Mouse (Mus musculus): ENCODE measurements around the gene Ptp4a2. TPM values are rescaled to one million over a fixed set of nuclear protein-coding genes. Genes with fewer than 3 reads are reported as not detected.

Gene Ptp4a2
- total RNA-seq, 2 experiments from 2014 or later: 313 to 540 TPM

DNA sequence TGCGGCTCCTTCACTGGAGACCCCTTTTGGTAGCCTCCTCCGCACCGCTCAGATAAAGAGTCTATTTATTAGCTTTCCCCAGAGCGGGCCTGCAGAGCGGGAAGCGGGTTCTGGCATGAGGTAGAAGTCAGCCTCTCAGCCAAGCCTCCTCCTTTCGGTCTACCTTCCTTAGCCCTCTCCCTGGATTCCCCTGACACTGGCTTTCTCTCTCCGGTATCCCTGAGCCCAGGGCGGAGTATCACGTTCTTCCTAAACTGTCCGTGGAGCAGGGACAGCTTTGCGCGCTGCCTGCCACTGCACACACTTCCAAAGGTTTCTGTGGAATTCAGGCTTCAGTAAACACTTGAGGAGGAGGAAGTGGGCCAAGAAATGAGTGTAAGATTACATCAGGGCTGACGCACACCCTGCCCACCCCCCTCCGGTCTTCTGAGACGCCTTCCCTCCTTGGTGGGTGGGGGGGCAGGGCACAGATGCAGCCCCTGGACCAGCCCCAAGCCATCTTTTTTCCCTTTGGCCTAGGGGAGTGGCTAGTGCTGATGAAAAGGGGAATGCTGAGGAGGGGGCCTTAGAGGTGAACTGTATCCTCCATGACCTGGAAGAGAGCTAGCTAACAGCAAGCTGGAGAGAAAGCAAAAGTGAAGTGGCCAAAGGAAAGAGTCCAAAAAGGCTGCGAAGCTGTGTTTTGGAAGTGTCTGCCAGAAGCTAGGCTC is 15.7 kb upstream of the Ptp4a2 start:
- ATAC-seq (replicated peaks; ENCODE audit: low FRiP score, low TSS enrichment, poor library complexity, severe bottlenecking): no peak

DNA sequence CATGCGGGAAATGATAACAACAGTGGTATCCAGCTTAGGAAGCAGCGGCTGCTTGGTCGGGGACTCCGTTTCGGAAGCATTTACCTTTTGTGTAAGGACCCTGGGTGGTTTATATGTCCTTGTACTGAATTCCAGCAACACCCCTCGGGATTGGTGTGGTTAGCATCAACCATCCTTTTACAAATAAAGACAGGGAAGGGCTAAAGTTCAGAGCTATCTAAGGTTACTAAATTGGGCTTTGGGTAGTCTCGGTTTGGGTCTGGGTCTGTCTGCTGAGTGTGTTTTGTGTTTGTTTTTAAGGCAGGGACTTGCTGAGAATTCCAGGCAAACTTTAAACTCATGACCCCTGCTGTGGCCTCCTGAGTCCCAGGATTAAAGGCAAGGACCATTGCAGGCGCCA is 15.2 kb upstream of the Ptp4a2 start:
- no peak for ATAC-seq (replicated peaks; ENCODE audit: low FRiP score, low TSS enrichment, poor library complexity, severe bottlenecking)

DNA sequence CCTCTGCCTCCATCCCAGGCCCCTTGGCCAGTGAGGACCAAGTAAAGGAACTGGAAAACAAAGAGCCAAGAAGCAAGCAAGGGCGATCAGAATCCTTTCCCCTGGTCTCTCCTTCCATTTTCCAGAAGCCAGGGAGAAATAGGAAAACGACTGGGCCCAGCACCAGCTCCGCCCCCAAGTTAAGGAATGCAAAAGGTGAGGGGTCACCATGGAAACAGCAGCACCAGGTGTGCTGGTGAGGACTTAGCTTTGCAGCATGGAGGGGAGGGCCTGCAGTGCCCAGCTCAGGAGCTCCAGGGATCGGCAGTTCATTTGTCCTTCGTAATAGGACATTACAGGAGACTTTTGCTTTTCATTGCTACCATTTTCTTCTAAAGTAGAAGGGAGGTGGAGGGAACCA is 13.0 kb upstream of the Ptp4a2 start:
- no peak for ATAC-seq (replicated peaks; ENCODE audit: low FRiP score, low TSS enrichment, poor library complexity, severe bottlenecking)

DNA sequence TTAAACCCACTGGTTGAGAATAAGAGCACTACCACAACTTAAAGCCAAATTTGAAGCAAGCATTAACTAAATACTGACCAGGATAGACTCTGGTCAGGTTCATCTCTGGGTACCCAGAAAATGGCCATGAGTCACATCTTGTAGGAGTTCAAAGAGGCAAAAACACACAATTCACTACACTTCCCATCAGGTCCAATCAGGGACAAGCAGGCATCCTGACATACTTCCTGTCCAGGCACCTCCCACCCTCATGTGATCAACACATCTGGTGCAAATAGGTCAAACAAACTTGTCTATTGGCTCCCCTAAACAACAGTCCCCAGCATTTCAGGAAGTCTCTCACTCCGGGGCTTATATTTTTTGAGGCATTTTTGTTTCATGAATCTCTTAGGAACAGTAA is 7.7 kb upstream of the Ptp4a2 start:
- no peak for ATAC-seq (replicated peaks; ENCODE audit: low FRiP score, low TSS enrichment, poor library complexity, severe bottlenecking)

DNA sequence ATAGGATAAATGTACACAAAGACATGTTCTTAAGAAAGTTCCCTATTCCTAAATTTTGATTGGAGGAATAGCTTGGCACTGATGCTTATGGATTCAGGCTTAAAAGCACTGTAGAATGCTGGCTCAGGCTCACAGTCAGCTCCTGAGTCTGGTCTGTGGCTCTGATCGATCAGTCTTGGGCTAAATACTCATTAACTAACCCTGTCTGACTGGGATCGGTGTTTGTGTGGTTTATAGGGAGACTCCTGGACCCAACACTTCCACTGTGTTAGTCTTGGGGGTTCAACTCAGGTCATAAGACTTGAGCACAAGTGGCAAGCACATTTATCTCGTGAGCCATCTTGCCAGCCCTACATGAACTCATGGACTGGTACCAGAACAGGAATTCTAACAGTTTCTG is 6.0 kb upstream of the Ptp4a2 start:
- ATAC-seq (replicated peaks; ENCODE audit: low FRiP score, low TSS enrichment, poor library complexity, severe bottlenecking): no peak

DNA sequence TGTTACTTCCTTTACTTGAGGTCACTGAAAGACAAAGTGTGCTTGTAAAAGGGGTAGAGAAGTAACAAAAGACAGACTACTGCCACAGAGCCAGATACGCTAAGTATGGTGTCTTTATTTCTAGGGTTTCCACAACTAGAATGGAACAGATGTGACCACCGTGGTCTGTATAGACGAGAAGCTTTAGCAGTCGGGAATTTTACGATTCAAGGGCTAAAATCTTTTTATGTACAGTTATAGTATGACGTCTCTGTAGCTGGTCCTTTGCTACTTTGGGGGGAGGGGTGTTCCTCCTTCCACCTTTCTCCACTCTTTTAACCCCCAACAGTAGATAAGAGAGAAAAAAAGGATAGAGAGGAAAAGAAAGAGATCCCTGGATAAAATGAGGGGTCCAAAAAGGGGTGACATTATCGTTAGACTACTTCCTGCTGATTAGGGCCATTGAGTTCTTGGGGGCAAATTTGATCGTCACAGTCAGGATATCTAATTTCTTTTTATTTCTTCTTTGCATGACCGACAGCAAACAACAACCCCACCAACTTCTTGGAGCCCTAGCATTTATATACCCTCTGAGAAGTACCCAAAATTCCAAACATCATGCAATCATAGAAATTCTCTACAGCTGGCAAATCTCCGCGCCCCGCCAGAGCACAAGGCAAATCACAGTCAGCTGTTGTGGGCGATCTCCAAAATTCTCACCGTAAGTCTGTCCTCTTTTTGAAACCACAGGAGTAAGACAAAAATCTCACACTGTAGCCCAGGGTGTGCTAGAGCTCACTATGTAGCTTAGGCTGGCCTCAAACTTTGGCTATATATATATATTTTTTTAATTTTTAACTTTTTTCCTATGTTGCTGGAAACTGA is 818 bp downstream of the Ptp4a2 start:
- ATAC-seq (replicated peaks; ENCODE audit: low FRiP score, low TSS enrichment, poor library complexity, severe bottlenecking): 0 out of 2 replicates have a peak, but pooled peaks have one; percentile 22

DNA sequence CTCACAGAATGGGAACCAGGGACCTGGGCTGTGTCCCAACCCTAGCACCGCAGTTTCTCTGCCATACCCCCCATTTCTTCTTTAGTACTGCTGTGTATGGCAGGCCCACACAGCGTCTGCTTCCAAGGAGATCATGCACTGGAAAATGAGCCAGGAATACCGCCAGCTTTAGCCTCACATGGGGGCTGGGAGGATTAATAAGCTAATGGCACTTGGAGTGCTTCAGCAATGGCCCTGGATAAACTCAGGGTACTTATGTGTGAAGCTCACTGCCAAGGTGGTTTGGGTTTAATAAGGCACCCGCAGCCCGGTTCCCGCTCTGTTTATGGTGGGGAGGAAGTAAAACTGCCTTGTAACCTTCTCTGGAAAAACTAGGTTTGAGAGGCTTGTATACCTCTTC is 6.6 kb downstream of the Ptp4a2 start:
- ATAC-seq (replicated peaks; ENCODE audit: low FRiP score, low TSS enrichment, poor library complexity, severe bottlenecking): no peak

DNA sequence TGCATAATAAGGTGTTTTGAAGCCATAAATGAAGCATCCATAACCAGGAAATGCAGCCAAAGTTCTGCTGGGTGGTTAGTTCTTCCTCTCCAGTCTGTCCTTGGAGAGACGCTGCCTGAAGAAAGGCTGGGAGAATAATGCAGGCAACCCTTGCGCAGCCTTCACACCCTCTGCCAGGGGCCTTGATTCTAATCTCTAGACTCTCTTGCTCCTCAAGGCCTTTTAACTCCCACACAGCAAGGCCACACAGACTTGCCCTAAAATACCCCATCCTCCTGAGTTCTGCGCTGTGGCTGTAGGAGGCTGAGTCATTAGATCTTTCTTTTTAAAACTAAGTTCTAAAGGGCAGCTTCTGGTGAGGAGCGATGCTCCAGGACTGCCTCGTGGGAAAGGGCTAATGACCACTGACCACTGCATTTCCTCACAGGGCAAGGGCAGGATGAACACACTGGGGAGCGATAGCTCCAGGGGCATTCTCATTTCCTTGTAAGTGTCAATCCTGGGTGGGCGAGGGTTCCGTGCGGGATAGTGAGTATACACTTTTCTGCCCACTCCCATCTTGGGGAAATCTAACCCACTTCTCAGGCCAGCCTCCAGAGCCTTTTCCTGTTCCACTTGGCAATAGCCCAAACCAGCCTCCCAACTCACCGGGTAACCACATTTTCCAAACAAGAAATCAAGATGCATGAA is 7.6 kb downstream of the Ptp4a2 start:
- no peak for ATAC-seq (replicated peaks; ENCODE audit: low FRiP score, low TSS enrichment, poor library complexity, severe bottlenecking)

DNA sequence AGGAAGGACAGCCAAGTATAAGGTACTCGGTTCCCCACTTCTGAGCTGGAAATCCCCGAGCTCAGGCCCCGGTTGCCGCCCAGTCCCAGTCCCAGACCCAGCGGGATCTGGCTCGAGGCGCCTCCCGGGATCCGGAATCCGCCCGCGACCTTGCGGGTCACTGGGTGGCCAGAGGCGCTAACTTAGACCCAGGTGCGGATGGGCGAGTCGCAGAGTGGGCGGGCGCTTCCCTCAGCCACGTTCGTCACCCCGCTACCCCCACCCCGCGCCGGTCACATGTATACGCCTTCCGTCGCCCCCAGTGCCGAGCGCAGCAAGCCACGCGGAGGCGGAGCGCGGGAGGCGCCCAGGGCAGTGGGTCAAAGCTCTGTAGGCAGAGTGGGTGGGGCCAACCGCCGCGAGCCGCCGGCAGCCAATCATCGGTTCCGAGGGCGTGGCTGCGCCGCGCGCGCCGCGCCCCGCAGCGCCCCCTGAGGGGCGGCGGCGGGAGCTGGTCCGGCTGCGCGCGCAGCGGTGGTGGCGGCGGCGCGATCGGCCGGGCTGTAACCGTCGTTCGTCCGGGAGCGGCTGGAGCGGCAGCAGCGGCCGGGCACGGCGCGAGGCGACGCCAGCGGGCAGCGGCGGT is 8.8 kb downstream of the Ptp4a2 start:
- peak; percentile 93 for ATAC-seq (replicated peaks; ENCODE audit: low FRiP score, low TSS enrichment, poor library complexity, severe bottlenecking)

DNA sequence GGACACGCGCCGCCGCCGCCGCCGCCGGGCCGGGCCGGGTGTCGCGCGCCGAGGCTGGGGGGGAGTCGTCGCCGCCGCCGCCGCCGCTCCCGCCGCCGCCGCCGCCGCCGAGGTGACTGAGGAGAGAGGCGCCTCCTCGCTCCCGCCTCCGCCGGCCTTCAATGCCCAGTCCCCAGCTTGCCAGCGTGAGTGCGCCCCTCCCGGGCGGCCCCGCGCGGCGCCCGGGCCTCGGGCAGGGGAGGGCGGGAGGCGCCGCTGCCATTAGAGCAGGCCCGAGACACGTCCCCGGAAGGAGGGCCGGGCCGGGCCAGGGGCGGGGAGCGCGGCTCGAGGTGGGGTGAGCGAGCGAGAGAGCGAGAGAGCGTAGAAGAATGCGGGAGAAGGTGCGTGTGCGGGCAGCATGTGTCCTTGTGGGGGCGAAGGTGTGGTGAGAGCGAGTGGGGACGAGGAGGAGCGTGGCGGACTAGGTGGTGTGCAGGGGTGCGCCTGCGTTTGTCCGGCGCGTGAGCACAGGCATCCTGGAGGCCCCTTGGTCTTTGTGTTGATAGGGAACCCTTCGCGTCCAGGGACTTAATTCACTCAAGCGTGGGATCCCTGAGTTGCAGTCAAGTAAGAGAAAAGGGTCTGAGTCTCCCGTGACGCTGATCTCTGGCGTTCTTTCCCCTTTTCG is 9.5 kb downstream of the Ptp4a2 start:
- peak; percentile 50 for ATAC-seq (replicated peaks; ENCODE audit: low FRiP score, low TSS enrichment, poor library complexity, severe bottlenecking)

DNA sequence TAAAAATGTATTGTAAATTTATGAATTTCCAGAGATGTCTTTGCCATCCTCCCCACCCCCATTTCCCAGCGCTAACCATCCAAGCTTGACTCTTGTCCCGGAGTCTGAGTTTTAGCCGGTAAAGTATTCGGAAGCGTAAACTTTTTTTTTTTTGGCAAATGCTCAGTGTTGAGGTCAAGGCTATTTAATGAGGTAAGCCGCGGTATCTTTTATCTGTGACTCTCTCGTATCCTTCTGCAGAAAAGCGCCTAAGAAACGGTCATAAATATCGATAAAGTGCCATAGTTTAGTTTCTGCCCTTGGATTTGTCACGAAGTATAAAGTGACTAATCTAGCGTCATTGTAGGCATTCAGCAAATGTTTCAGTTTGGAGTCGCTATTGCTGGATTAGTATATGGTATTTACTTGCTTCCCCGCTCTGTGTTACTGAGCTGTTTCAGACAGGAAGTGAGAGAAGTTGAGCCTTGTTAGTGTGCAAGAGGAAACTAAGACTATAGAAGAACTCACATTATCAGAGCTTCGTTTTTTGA is 10.1 kb downstream of the Ptp4a2 start:
- peak; percentile 6; the same call in 1 of the 2 replicates for ATAC-seq (replicated peaks; ENCODE audit: low FRiP score, low TSS enrichment, poor library complexity, severe bottlenecking)

DNA sequence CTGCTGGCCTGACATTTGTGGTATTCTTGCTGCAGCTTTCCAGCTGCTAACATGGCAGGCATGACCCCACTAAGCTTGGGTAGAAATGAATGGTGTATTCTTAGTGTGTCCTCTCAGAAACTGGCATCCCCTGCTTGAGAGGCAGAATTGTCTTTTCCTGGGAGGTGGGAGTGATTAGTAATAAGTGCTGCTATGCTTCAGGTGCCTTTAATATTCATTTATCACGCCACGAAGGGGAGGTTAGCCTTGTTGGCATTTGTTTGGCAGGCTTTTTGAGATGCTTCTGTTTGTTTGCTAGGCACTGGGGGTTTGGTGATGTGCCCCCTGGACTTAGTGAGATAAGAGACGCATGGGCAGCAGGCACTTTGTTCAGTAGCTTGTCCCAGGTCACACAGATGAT is 11.3 kb downstream of the Ptp4a2 start:
- no peak for ATAC-seq (replicated peaks; ENCODE audit: low FRiP score, low TSS enrichment, poor library complexity, severe bottlenecking)

DNA sequence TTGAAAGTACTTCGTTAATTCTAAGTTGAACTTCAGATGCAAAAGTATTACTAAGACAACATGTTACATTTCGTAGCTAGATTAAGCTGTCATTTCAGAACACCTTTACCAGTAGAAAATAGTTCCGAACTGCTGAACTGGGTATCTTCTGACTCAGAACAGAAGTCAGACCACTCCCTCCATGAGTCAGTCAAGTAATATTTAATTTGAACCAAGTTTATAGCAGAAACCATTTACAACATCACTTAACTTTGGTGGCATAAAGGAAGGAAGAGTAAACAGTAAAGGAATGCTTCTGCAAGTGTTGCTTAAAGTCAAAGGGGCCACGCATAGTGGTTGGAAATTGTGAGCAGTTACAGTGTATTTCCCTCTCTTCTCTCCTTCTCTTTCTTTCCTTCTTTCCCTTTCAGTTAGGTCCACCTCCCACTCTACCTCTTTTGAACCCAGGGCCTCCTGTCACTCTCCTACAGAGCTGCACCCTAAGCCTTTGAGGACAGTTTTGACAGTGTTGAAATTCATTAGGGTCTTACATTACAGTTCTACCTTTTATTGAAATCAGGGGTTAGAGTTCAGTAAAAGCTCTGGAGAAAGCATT is 12.3 kb downstream of the Ptp4a2 start:
- ATAC-seq (replicated peaks; ENCODE audit: low FRiP score, low TSS enrichment, poor library complexity, severe bottlenecking): no peak

DNA sequence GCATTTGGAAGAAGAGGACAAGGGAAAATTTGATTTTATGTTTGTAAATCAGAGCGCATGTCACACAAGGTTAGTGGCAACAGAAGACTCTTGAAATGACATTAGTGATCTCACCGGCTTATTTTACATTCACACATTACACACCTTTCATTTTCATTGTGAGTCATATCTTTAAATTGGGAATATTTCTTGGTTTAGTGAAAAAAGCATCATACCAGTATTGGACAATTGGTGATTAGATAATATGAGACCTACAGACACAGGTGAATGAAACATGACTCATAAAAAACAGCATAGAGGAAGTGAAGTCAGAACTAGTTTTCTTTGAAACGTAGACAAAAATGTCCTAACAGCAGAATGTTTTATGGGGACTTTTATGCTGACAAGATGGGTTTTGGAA is 16.6 kb downstream of the Ptp4a2 start:
- no peak for ATAC-seq (replicated peaks; ENCODE audit: low FRiP score, low TSS enrichment, poor library complexity, severe bottlenecking)

DNA sequence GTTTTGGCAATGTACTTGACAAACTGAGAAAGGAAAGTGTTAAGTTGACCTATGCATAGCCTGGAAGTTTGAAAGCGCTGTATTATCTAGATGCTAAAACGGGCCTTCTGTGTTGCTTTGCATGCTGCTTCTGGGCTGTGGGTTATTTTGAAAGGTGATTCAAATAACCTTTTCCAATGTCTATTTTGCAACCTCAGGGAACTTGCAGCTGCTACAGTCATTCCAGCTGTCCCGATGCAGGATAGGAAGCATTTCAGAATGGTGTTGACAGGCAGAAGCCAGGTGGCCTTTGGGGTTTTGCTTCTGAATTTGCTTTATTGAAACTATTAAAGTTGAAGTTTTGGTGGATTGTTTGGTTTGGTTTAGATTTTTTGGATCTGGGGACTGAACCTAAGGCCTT is 17.1 kb downstream of the Ptp4a2 start:
- ATAC-seq (replicated peaks; ENCODE audit: low FRiP score, low TSS enrichment, poor library complexity, severe bottlenecking): no peak

DNA sequence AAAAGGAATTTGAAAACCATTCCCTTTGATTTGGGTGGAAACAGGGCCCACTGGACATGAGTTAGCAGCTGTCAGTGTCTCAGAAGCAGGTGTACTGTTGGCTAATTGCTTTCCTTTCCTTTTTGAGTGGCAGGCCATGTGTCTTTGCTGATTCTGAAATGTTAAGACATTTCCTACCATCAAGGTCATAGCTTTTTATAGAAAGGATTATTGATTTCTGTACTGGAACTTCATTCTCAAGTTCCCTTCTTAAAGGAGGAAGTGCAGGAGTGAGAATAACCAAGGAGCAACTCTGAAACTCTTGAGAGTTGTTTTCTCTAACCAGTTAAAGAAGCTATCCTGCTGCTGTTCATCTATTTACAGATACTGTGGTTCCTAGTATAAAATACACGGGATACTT is 18.8 kb downstream of the Ptp4a2 start:
- ATAC-seq (replicated peaks; ENCODE audit: low FRiP score, low TSS enrichment, poor library complexity, severe bottlenecking): 0 out of 2 replicates have a peak, but pooled peaks have one; percentile 42

DNA sequence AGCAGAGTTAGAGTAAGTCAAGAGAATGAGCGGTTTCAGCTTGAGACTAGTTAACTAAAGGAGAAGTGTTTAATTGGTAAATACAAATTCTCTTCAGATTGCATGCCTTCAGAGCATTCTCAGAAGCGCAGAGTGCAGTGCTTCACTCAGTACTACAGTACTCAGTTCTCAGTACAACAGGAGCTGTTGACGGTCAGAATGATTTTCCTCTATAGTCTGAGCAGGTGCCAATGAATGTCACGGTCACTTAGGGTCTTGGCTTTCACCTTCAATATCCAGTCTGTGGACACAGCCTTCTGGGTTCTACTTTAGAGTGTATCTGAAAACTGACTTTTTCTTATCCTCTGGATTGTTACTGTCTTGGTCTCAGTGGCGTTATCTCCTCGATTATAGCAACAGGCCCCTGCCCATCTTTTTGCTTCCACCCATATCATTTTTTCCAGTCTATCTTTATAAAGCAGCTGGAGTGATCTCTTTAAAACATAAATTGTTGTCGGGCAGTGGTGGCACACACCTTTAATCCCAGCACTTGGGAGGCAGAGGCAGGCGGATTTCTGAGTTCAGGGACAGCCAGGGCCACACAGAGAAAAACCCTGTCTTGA is 19.4 kb downstream of the Ptp4a2 start:
- peak; percentile 72 for ATAC-seq (replicated peaks; ENCODE audit: low FRiP score, low TSS enrichment, poor library complexity, severe bottlenecking)

DNA sequence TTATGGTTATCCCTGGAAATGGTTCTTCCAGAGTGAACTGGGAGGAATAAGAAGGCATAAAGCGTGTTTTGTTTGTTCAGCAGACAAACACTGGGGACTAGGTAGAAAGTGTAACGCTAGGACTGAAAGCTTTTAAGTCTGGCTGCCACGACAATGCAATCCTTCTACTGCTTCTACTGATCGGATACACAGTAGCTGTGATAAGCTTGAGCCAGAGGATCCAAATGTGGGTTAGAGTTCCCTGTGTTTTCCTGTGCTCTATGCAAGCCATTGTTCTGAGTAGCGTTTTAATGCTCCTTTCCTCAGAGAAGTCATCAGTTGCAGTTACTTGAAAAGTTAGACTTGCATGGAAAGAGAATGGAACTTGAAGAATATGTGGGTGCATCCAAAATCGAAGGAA is 23.6 kb downstream of the Ptp4a2 start:
- ATAC-seq (replicated peaks; ENCODE audit: low FRiP score, low TSS enrichment, poor library complexity, severe bottlenecking): no peak
